Mouse (Mus musculus) G1E (cell line): ENCODE measurements around the gene Car9. TPM values are rescaled to one million over a fixed set of nuclear protein-coding genes. Genes with fewer than 3 reads are reported as not detected.

Experiments
- ATAC-seq: 2 replicates; pipeline ENCODE4 v1.8.0; 2016; ENCODE audit warnings: mild to moderate bottlenecking; ENCODE audit not compliant: insufficient number of reproducible peaks, poor library complexity, low FRiP score, severe bottlenecking; ENCODE audit errors: extremely low read depth
- DNase-seq: peaks from one replicate; pipeline ENCODE4 v3.0.0; 2012; ENCODE audit warnings: low spot score
- H3K27me3 ChIP-seq: 2 replicates; pipeline ENCODE4 v1.6.1; 2012; ENCODE audit warnings: mild to moderate bottlenecking, low read length, inconsistent platforms; ENCODE audit not compliant: insufficient read depth
- H3K36me3 ChIP-seq: replicated peaks from 2 replicates; pipeline ENCODE3; 2012; ENCODE audit warnings: mild to moderate bottlenecking, inconsistent platforms
- H3K4me1 ChIP-seq: 2 replicates; pipeline ENCODE4 v1.6.1; 2012; ENCODE audit warnings: low read depth, low read length, inconsistent platforms, mixed read lengths; ENCODE audit not compliant: insufficient read depth
- H3K4me3 ChIP-seq: 2 replicates; pipeline ENCODE4 v1.5.1; 2012; ENCODE audit warnings: low read depth, mild to moderate bottlenecking, inconsistent platforms, low read length, moderate library complexity, mixed read lengths
- H3K9me3 ChIP-seq: replicated peaks from 2 replicates; pipeline ENCODE4 v1.6.1; 2012; ENCODE audit warnings: inconsistent platforms
- CTCF ChIP-seq: IDR thresholded peaks from 2 replicates; pipeline ENCODE4 v1.5.1; 2012; ENCODE audit warnings: low read depth, low read length, inconsistent platforms, mixed read lengths
- GATA1 ChIP-seq: IDR thresholded peaks from 2 replicates; pipeline ENCODE4 v1.6.1; 2012; ENCODE audit warnings: borderline replicate concordance, low read length, inconsistent platforms, mixed read lengths
- GATA2 ChIP-seq: IDR thresholded peaks from 2 replicates; pipeline ENCODE4 v1.6.1; 2012; ENCODE audit warnings: low read depth, low read length, inconsistent platforms, borderline replicate concordance
- POLR2AphosphoS5 ChIP-seq: IDR thresholded peaks from 2 replicates; pipeline ENCODE4 v1.6.1; 2012; ENCODE audit warnings: low read depth, low read length, inconsistent platforms; ENCODE audit not compliant: insufficient replicate concordance
- TAL1 ChIP-seq: conservative IDR thresholded peaks from 2 replicates; pipeline ENCODE4 v1.6.1; 2012; ENCODE audit warnings: low read depth, low read length, inconsistent platforms, mixed read lengths
- polyA plus RNA-seq: library from polyadenylated mRNA; stranded (reverse); fragments of >175 nt; gene quantifications from 2 replicates; pipeline ENCODE4 v1.2.3, GENCODE M21; 2012
- total RNA-seq, 2 experiments: library from RNA; stranded (forward) in 1 of 2; stranded (reverse) in 1 of 2; fragments of 200-1000 nt in 1 of 2; fragments of >200 nt in 1 of 2; fragmentation: Nextera tagmentation in 1 of 2; gene quantifications; 2 replicates each; pipeline ENCODE4 v1.2.3; 2014 to 2017

Gene Car9
- total and polyA plus RNA-seq, 3 experiments: 0.11 TPM; not detected in 2

GRCm38 (mm10) chr4:43497946-43498345 is 8.8 kb upstream of the Car9 start:
- no peak for DNase-seq
- Histone ChIP-seq H3K27me3 (peaks cover 3% of the 10 kb centered on the region), H3K36me3 (peaks cover 40% of the 10 kb centered on the region), H3K4me3 (peak overlapping the region; percentile 88; the same call in 1 of the 2 replicates), H3K4me1 (peaks cover 69% of the 10 kb centered on the region), H3K9me3 (no peaks in the 10 kb centered on the region)
- ATAC-seq: no peak
- TF ChIP-seq TAL1 (no peak), POLR2AphosphoS5 (no peak), CTCF (no peak), GATA1 (no peak)

DNA sequence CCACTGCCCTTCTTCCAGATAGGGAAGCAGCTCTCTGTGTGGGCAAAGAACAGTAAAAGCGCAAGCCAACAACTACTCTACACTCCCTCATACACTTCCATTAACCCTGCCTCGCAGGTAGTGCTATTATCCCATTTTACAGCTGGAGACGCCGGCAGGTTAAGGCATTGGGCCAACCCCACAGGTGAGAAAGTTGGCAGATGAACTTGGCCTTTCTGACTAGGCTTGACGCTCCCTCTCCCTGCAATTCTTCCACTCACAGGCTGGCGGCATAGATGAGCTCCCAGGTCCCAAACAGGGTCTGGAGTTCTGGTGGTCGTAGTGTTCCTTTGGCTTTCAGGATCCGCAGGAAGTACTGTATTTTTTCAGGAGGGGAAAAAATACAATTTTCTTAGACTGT is 7.8 kb upstream of the Car9 start:
- H3K4me3 ChIP-seq: peak overlapping the region; percentile 88
- ATAC-seq (peak; percentile 34; the same call in 1 of the 2 replicates), DNase-seq (peak; percentile 71)
- H3K27me3 ChIP-seq: peaks cover 11% of the 10 kb centered on the region
- H3K9me3 ChIP-seq: no peaks in the 10 kb centered on the region
- H3K36me3 ChIP-seq: peaks cover 40% of the 10 kb centered on the region
- TF ChIP-seq CTCF: peak; percentile 11; the same call in 1 of the 2 replicates
- no peak for TF ChIP-seq TAL1
- peaks cover 68% of the 10 kb centered on the region for H3K4me1 ChIP-seq

- Histone ChIP-seq H3K4me1 (peaks cover 67% of the 10 kb centered on the region), H3K36me3 (peaks cover 39% of the 10 kb centered on the region), H3K9me3 (no peaks in the 10 kb centered on the region), H3K4me3 (peak within 1 kb of the TSS; percentile 88), H3K27me3 (peaks cover 11% of the 10 kb centered on the region)
- DNase-seq (peak; percentile 75), ATAC-seq (peak; percentile 22; the same call in 1 of the 2 replicates)
- no peak for TF ChIP-seq GATA2
Measured at GRCm38 (mm10) chr4:43499407-43500333, 7.1 kb upstream of the Car9 start, which contains the start of gene Arhgef39. Gene Arhgef39 (minus strand): TSS chr4:43499695.

DNA sequence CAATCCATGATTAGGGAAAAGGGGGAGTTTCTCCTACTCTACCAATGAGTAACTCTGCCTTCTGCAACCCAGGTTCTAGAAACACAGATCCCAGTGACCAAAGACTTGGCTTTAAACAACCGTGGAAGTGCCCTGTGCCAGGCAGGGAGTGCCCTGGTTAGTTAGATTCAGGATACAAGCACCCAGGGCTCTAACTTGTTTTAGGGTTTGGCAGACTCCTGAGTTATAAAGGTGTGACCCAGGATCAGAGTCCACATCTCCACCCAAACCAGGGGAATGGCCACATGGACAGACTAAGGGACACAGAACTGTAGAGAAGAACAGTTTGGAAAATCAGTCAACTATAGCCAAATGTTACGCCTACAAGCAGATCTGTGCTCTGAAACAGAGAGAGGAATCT is 3.7 kb upstream of the Car9 start:
- no peaks in the 10 kb centered on the region for H3K9me3 ChIP-seq
- no peak for TF ChIP-seq GATA2
- no peak for TF ChIP-seq GATA1
- TF ChIP-seq TAL1: no peak
- TF ChIP-seq CTCF: no peak
- no peak for TF ChIP-seq POLR2AphosphoS5
- H3K4me3 ChIP-seq: no peak overlapping the region
- DNase-seq: no peak
- H3K27me3 ChIP-seq: peaks cover 31% of the 10 kb centered on the region
- no peak for ATAC-seq
- peaks cover 36% of the 10 kb centered on the region for H3K4me1 ChIP-seq
- peaks cover 6% of the 10 kb centered on the region for H3K36me3 ChIP-seq

GRCm38 (mm10) chr4:43503506-43503905 is 3.3 kb upstream of the Car9 start:
- DNase-seq (no peak), ATAC-seq (no peak)
- no peak overlapping the region for H3K4me3 ChIP-seq
- H3K4me1 ChIP-seq: peaks cover 31% of the 10 kb centered on the region
- peaks cover 32% of the 10 kb centered on the region for H3K27me3 ChIP-seq
- TF ChIP-seq GATA1 (no peak), GATA2 (no peak), POLR2AphosphoS5 (no peak), CTCF (no peak), TAL1 (no peak)
- H3K36me3 ChIP-seq: peaks cover under 1% of the 10 kb centered on the region
- no peaks in the 10 kb centered on the region for H3K9me3 ChIP-seq

GRCm38 (mm10) chr4:43504269-43504668 is 2.5 kb upstream of the Car9 start:
- H3K4me1 ChIP-seq: peaks cover 26% of the 10 kb centered on the region
- no peaks in the 10 kb centered on the region for H3K9me3 ChIP-seq
- TF ChIP-seq POLR2AphosphoS5 (no peak), GATA1 (no peak), CTCF (no peak), TAL1 (no peak), GATA2 (no peak)
- peaks cover 40% of the 10 kb centered on the region for H3K27me3 ChIP-seq
- H3K4me3 ChIP-seq: no peak overlapping the region
- DNase-seq (no peak), ATAC-seq (no peak)
- no peaks in the 10 kb centered on the region for H3K36me3 ChIP-seq
